Mouse (Mus musculus) layer of hippocampus, adult 9-10 months (tissue): ENCODE results near the gene Hnrnpll.

ENCODE experiments used
- DNase-seq: peaks from one replicate; pipeline ENCODE4 v3.0.0; 2022; ENCODE audit warnings: low spot score

Gene Hnrnpll

GRCm38 (mm10) chr17:79999631-80000030 is 62.5 kb downstream of the Hnrnpll start:
- DNase-seq, result no peak

DNA sequence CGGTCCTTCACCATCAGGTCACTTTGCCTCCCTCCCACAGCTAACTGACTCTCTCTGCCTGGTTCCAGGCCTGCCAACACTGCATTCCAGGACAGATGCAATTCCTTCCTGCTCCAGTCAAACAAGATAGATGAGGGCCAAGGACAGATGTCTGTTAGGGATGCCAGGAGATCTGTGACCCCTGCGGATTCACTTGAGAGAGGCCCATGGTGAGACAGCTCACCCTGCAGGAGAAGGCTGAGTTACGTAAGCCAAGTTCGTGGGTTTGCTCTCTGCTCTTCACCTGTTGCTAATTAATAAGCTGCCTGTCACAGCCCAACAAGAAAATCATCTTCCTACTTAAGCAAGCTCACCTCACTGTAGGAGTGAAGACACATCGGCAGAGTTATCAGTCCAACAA is 63.1 kb downstream of the Hnrnpll start:
- DNase-seq, result no peak

GRCm38 (mm10) chr17:79995091-79995691 is 66.9 kb downstream of the Hnrnpll start:
- DNase-seq, result no peak

- no peak for DNase-seq
Observed at GRCm38 (mm10) chr17:79992114-79992513, 70.0 kb downstream of the Hnrnpll start.

GRCm38 (mm10) chr17:79991166-79991958 is 70.8 kb downstream of the Hnrnpll start:
- no peak for DNase-seq

- no peak for DNase-seq
Observed at GRCm38 (mm10) chr17:79990161-79990560, 72.0 kb downstream of the Hnrnpll start.

GRCm38 (mm10) chr17:79984450-79984849 is 77.7 kb downstream of the Hnrnpll start:
- DNase-seq, result no peak

- no peak for DNase-seq
Observed at GRCm38 (mm10) chr17:79982955-79983529, 79.1 kb downstream of the Hnrnpll start.

DNA sequence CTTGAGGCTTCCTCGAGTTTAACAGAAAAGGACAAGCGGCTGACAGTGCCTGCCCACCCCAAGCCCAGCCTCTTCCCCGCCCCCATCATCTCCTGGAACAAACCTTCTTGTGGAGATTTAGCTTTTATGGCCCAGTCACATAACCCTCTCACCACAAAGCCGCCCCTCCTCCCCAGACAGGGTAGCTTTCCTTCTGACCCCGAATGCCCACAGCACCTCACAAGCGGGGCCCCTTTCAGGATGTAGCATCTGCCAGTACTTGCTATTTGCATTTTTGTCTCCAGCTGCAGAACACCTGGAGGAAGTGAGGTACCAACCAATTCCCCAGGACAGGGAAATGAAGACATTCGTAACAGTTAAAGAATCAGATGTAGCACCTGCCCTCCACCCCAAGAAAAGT is 79.6 kb downstream of the Hnrnpll start:
- no peak for DNase-seq

DNA sequence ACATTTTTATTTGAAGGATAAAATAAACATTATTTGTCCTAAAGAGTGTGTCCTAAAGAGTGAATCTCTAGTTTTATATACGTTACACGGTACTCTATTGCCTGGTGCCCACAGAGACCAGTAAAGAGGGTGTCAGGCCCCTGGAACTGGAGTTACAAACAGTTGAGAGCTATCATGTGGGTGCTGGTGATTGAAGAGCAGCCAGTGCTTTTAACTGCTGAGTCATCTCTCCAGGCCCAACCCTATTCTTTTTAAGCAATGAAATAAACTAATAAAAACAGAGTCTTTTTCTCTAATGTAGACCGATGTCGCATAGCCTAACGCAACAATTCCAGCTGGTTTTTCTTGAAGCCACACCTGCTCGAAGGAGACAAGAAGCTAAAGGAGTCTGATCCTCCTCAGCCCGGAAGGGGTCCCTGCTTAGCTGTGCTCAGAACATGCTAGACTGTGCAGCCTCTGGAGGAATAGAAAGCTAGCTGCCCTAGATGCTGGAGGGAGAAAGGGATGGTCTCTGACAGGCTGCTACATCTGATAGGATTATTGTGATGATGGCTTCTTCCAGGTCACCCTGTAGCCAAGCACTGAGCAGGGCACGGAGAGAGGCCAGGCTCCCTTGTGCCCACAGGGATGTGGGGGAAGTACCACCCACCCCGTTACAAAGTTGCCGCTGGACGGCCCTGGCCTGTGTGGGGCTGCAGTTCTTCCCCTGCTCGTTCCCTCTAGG is 80.2 kb downstream of the Hnrnpll start:
- no peak for DNase-seq

DNA sequence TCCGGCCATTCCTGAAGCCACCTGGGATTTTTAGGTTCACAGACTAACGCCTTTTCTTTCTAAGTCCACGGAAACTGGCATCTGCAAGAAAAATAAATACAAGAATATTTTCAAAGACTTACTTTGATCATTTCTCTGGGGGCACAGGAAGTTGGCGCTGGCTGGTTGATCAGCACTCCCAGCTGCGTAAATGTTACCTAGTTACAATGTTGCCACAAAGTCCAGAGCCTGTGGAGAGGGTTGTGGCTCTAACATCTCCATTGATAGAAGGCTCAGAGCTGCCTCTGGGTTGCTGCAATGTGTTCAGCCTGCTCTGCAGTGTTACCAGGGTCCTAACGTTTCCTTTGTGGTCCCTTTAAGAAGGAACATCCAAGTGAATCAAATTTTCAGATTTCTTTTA is 80.8 kb downstream of the Hnrnpll start:
- no peak for DNase-seq

DNA sequence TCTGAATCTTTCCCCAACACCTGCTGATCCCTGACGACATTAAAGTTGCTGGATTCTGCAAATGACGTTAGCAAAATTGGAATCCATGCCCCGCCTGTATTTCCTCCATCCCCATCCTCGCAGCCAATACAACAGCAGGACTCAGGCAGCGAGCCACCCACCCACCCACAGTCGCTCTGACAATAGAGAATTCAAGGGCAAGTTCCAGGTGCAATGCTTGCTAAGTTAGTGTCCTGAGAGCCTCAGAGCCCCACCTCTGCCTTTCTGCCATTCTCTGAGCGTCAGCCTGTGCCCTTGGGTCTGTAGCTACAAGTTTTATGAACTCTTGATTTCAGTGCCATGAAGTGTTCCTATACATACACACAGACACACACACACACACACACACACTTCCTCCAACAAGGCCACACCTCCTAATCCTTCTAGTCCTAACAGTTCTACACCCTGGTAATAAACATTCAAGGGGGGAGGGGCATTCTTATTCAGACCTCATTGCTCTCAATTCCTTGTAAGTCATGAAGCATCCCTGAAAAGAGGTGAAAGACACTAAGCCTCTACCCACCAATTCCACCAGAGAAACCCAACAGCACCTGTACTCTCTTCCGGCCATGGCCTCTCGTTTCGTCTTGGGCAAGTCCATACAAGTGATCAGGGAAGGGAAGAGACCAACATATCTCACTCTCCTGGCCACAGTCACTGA is 81.6 kb downstream of the Hnrnpll start:
- no peak for DNase-seq
